Mouse (Mus musculus) G1E (cell line): ENCODE results near the gene Cyp46a1.

Source experiments
- CTCF ChIP-seq: IDR thresholded peaks from 2 replicates; pipeline ENCODE4 v1.5.1; 2012; ENCODE audit warnings: low read depth, low read length, inconsistent platforms, mixed read lengths
- GATA1 ChIP-seq: IDR thresholded peaks from 2 replicates; pipeline ENCODE4 v1.6.1; 2012; ENCODE audit warnings: borderline replicate concordance, low read length, inconsistent platforms, mixed read lengths
- POLR2AphosphoS5 ChIP-seq: IDR thresholded peaks from 2 replicates; pipeline ENCODE4 v1.6.1; 2012; ENCODE audit warnings: low read depth, low read length, inconsistent platforms; ENCODE audit not compliant: insufficient replicate concordance
- TAL1 ChIP-seq: conservative IDR thresholded peaks from 2 replicates; pipeline ENCODE4 v1.6.1; 2012; ENCODE audit warnings: low read depth, low read length, inconsistent platforms, mixed read lengths

- TF ChIP-seq CTCF (no peak), TAL1 (no peak), GATA1 (no peak), POLR2AphosphoS5 (no peak)
Measured at GRCm38 (mm10) chr12:108396081-108396947, 62.1 kb downstream of the Cyp46a1 start.
